Mouse (Mus musculus): Measurements from ENCODE around the gene Nxph1. TPM values are rescaled to one million over a fixed set of nuclear protein-coding genes. Genes with fewer than 3 reads are reported as not detected.

The Nxph1 gene
- total RNA-seq, 1 experiment from 2014 or later: 0.56 TPM

- DNase-seq: no peak
Measured at GRCm38 (mm10) chr6:9124321-9124914, 176.2 kb downstream of the Nxph1 start.

GRCm38 (mm10) chr6:9133589-9134279 is 185.5 kb downstream of the Nxph1 start:
- no peak for DNase-seq

GRCm38 (mm10) chr6:9147966-9148365 is 199.7 kb downstream of the Nxph1 start:
- DNase-seq: no peak

GRCm38 (mm10) chr6:9149791-9150190 is 201.6 kb downstream of the Nxph1 start:
- peak; percentile 6 for DNase-seq

- DNase-seq: no peak
Measured at GRCm38 (mm10) chr6:9159191-9159590, 211.0 kb downstream of the Nxph1 start.

- no peak for DNase-seq
Measured at GRCm38 (mm10) chr6:9182477-9182876, 234.2 kb downstream of the Nxph1 start.

- DNase-seq: no peak
Measured at GRCm38 (mm10) chr6:9210730-9211129, 262.5 kb downstream of the Nxph1 start.

GRCm38 (mm10) chr6:9220724-9221453 is 272.7 kb downstream of the Nxph1 start:
- no peak for DNase-seq

- peak; percentile 45 for DNase-seq
Measured at GRCm38 (mm10) chr6:9234802-9235201, 286.6 kb downstream of the Nxph1 start.

GRCm38 (mm10) chr6:9267998-9268397 is 319.8 kb downstream of the Nxph1 start:
- no peak for DNase-seq

Other genes starting within 250 kb of the Nxph1 start
- gene Ica1, start 169.9 kb upstream of the Nxph1 start, total RNA-seq (2021): 22.6 and 25.5 TPM in 2 replicates

Measured in adrenal gland, postnatal 14 days (tissue).